Mouse (Mus musculus): ENCODE data around the gene Gm14443. TPM values are rescaled to one million over a fixed set of nuclear protein-coding genes. Genes with fewer than 3 reads are reported as not detected.

The Gm14443 gene
- total RNA-seq, 2 experiments from 2014 or later, result 0.59 to 1.0 TPM

Other genes starting within 250 kb of the Gm14443 start
- under 1 TPM; 0.36 to 0.75 TPM for gene Gm14444, start 165.6 kb downstream of the Gm14443 start, total RNA-seq (2021)
- 1 to 10 TPM in 1 of 2 experiments, not detected in 1; 1.0 TPM for gene Gm14393, start 108.1 kb downstream of the Gm14443 start, total RNA-seq (2021)
- 10 to 100 TPM in 1 of 2 experiments, 1 to 10 TPM in 1; 8.2 to 11.2 TPM for gene Gm14399, start 33.9 kb downstream of the Gm14443 start, total RNA-seq (2021)
- 10 to 100 TPM; 53.5 to 54.7 TPM for gene Gm14391, start 31.0 kb upstream of the Gm14443 start, total RNA-seq (2021)
- gene Gm14440, start 99.3 kb upstream of the Gm14443 start, total RNA-seq (2021), result under 1 TPM in 1 of 2 experiments, not detected in 1; 0.08 TPM
- gene Gm4631, start 162.3 kb upstream of the Gm14443 start, total RNA-seq (2021), result 10 to 100 TPM; 37.5 to 47.3 TPM
- 1 to 10 TPM; 6.7 to 8.0 TPM for gene Zfp968, start 196.6 kb upstream of the Gm14443 start, total RNA-seq (2021)